ENCODE assay signal across 10 mouse cellular contexts in the genomic region with DNA sequence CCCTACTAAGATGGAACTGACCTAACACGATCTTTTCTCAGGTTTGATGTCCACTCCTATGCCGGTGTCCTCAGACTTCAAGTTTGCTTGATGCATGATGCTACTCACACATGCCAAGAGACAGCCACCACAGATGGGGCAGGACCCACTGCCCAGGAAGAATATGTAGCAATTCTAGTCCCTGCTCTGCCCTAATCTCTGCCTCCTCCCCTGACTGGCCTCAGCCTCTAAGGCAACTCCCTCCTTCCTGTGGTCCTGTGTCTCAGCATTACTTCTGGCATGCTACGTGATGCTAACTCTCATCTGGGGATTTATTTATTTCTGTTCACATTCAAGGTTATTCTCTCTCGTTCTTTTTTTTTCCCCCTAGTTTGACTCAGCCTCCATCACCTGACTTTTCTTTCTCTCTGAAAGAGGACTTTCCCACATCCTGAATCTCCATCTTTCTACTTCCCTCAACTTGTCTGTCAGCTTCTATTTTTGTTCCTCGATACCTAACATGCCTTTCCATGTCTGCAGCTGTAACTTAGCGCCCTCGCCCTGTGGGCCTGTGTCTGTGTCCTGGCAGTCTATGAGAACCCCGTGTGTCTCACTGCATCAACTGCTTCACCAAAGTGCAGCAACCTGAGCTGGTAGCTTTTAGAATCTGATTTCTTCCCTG.
A peak's percentile ranks its signal among the peaks of the same experiment; 100 is the strongest.
DNase-seq lines count a peak whose midpoint lies in the region; ATAC-seq lines count a peak whose summit lies in the region.
"Had no signal": no experiment of that assay in that cellular context is flagged by ENCODE, and none has a peak within 500 bp of the region (broad histone marks: within the 10 kb centered on the region; RNA-seq: fewer than 3 reads in every experiment).

No protein-coding gene starts in this region.

- H3K9me3 ChIP-seq in kidney, embryonic 14.5 days (ENCODE audit: control insufficient read depth, low read length): no peaks in the 10 kb centered on the region
- no peaks in the 10 kb centered on the region for H3K9me3 ChIP-seq in liver, embryonic 12.5 days (replicated peaks)
- H3K9me3 ChIP-seq: embryonic facial prominence, embryonic 13.5 days had no signal

- H3K4me1 ChIP-seq in kidney, embryonic 14.5 days (ENCODE audit: control insufficient read depth, insufficient read depth, low read length): peaks cover 8% of the 10 kb centered on the region; the same call in 1 of the 2 replicates
- H3K4me1 ChIP-seq in liver, embryonic 12.5 days: peaks cover 52% of the 10 kb centered on the region

- no peak for DNase-seq in kidney, postnatal 25 days
- peak; percentile 23 for DNase-seq in CD4-positive helper T cell, adult 2 months (ENCODE audit: low read depth, low spot score)
- DNase-seq in cerebellum, postnatal 25 days: no peak
- DNase-seq in left cerebral cortex, postnatal 4 days: no peak
- no peak for DNase-seq in layer of hippocampus, adult 9-10 months (ENCODE audit: low spot score)
- DNase-seq: midbrain, embryonic 14.5 days had no signal

- no peaks in the 10 kb centered on the region for H3K27me3 ChIP-seq in kidney, embryonic 14.5 days (ENCODE audit: control insufficient read depth, insufficient read depth, low read length)
- H3K27me3 ChIP-seq in liver, embryonic 12.5 days (replicated peaks): no peaks in the 10 kb centered on the region
- H3K27me3 ChIP-seq: embryonic facial prominence, embryonic 13.5 days had no signal

- WGBS in kidney, embryonic 14.5 days: 60% methylated on average over 8 of the region's 8 CpGs
- 41% methylated on average over 8 of the region's 8 CpGs for WGBS in liver, embryonic 12.5 days (ENCODE audit: insufficient replicate concordance)

- intact Hi-C loops in left cerebral cortex, postnatal 4 days (cut with DNase I): no loop called here

- ATAC-seq in kidney, embryonic 14.5 days (ENCODE audit: low FRiP score, low TSS enrichment): no peak
- peak; percentile 34 for ATAC-seq in common myeloid progenitor, adult 5-6 weeks (replicated peaks; ENCODE audit: low read depth, poor library complexity, severe bottlenecking)
- peak; percentile 30; the same call in 1 of the 2 replicates for ATAC-seq in liver, embryonic 12.5 days

- peak overlapping the region; percentile 42; the same call in 1 of the 2 replicates for H3K27ac ChIP-seq in kidney, embryonic 14.5 days (ENCODE audit: low read depth, low read length)
- peak overlapping the region; percentile 86 for H3K27ac ChIP-seq in liver, embryonic 12.5 days

- H3K36me3 ChIP-seq in kidney, embryonic 14.5 days (ENCODE audit: control insufficient read depth, insufficient read depth, low read length): no peaks in the 10 kb centered on the region
- peaks cover 24% of the 10 kb centered on the region for H3K36me3 ChIP-seq in liver, embryonic 12.5 days
- H3K36me3 ChIP-seq: embryonic facial prominence, embryonic 13.5 days had no signal

- no peak overlapping the region for H3K4me3 ChIP-seq in kidney, embryonic 14.5 days (ENCODE audit: low read length)
- peak overlapping the region; percentile 64 for H3K4me3 ChIP-seq in liver, embryonic 12.5 days
- H3K4me3 ChIP-seq: embryonic facial prominence, embryonic 13.5 days had no signal

- H3K9ac ChIP-seq in kidney, embryonic 14.5 days (ENCODE audit: low read depth, low read length): no peak overlapping the region
- H3K9ac ChIP-seq in liver, embryonic 12.5 days: peak overlapping the region; percentile 77
- H3K9ac ChIP-seq: embryonic facial prominence, embryonic 13.5 days had no signal

- no peak overlapping the region for H3K4me2 ChIP-seq in kidney, embryonic 14.5 days (replicated peaks; ENCODE audit: low read depth, low read length)
- peak overlapping the region; percentile 78 for H3K4me2 ChIP-seq in liver, embryonic 12.5 days
- H3K4me2 ChIP-seq: embryonic facial prominence, embryonic 13.5 days had no signal
